Mouse (Mus musculus) liver, postnatal 0 days (tissue): Measurements from ENCODE around the gene Igf1. TPM values are rescaled to one million over a fixed set of nuclear protein-coding genes. Genes with fewer than 3 reads are reported as not detected.

Source experiments
- ATAC-seq: fragments of 200-750 bp; cut with Nextera tagmentation; 2 replicates; pipeline ENCODE4 v1.8.0; 2017; ENCODE audit warnings: mild to moderate bottlenecking, moderate library complexity
- DNase-seq: peaks from one replicate; pipeline ENCODE4 v3.0.0-alpha.2; 2016
- H3K27ac ChIP-seq: fragments of 300-500 bp; sonication (generic); 2 replicates; pipeline ENCODE4 v1.5.1; 2014; ENCODE audit warnings: antibody characterized with exemption, moderate library complexity, mild to moderate bottlenecking, low read depth
- H3K27me3 ChIP-seq: fragments of 300-500 bp; sonication (generic); 2 replicates; pipeline ENCODE4 v1.6.1; 2014; ENCODE audit warnings: low read length, control low read depth, mixed read lengths; ENCODE audit not compliant: insufficient read depth
- H3K36me3 ChIP-seq: fragments of 300-500 bp; sonication (generic); replicated peaks from 2 replicates; pipeline ENCODE4 v1.6.1; 2014; ENCODE audit warnings: mild to moderate bottlenecking, control low read depth, low read length, moderate library complexity, mixed read lengths; ENCODE audit not compliant: insufficient read depth
- H3K4me1 ChIP-seq: fragments of 300-500 bp; sonication (generic); 2 replicates; pipeline ENCODE4 v1.6.1; 2014; ENCODE audit warnings: antibody characterized with exemption, mild to moderate bottlenecking, control low read depth; ENCODE audit not compliant: insufficient read depth
- H3K4me2 ChIP-seq: fragments of 300-500 bp; sonication (generic); 2 replicates; pipeline ENCODE4 v1.6.1; 2014; ENCODE audit warnings: low read depth, mild to moderate bottlenecking, low read length, moderate library complexity, mixed read lengths
- H3K4me3 ChIP-seq: fragments of 300-500 bp; sonication (generic); 2 replicates; pipeline ENCODE4 v1.5.1; 2014; ENCODE audit warnings: low read depth, low read length
- H3K9ac ChIP-seq: fragments of 300-500 bp; sonication (generic); replicated peaks from 2 replicates; pipeline ENCODE4 v1.6.1; 2014; ENCODE audit warnings: mild to moderate bottlenecking, moderate library complexity
- H3K9me3 ChIP-seq: fragments of 300-500 bp; sonication (generic); 2 replicates; pipeline ENCODE4 v1.6.1; 2016; ENCODE audit warnings: mild to moderate bottlenecking, control low read depth, low read length, mixed read lengths
- CTCF ChIP-seq: sonication (generic); IDR thresholded peaks from 2 replicates; pipeline ENCODE4 v1.5.1; 2016; ENCODE audit warnings: antibody characterized with exemption, low read depth
- EP300 ChIP-seq: IDR thresholded peaks from 2 replicates; pipeline ENCODE4 v1.6.1; 2016; ENCODE audit warnings: antibody characterized with exemption, low read depth, mild to moderate bottlenecking
- WGBS: fragments of 180-500 bp; shearing (Covaris S2); extraction: QIAGEN DNeasy Blood & Tissue Kit; methylation state at CpG from one replicate; pipeline ENCODE4 v1.1.7; 2014; ENCODE audit not compliant: insufficient replicate concordance; 5-methylcytosine and 5-hydroxymethylcytosine counted together
- polyA plus RNA-seq: library from polyadenylated mRNA; unstranded; fragments of >200 nt; fragmentation: Nextera tagmentation; extraction: Ambion mirVana; gene quantifications from 2 replicates; pipeline ENCODE4 v1.2.1, GENCODE M21; 2015

The Igf1 gene
- polyA plus RNA-seq, 1 experiment from 2014 or later: 34.1 TPM

- Histone ChIP-seq H3K4me2 (no peak overlapping the region), H3K9me3 (no peaks in the 10 kb centered on the region), H3K4me1 (peaks cover 4% of the 10 kb centered on the region; the same call in 1 of the 2 replicates), H3K27me3 (no peaks in the 10 kb centered on the region), H3K27ac (peak overlapping the region; percentile 82), H3K9ac (no peak overlapping the region), H3K4me3 (no peak overlapping the region), H3K36me3 (no peaks in the 10 kb centered on the region)
- peak; percentile 69 for TF ChIP-seq EP300
- TF ChIP-seq CTCF: no peak
- ATAC-seq (peak; percentile 92), DNase-seq (no peak)
- 49% methylated on average over 3 of the region's 3 CpGs for WGBS
Measured at GRCm38 (mm10) chr10:87915782-87916181, 57.7 kb downstream of the Igf1 start.

DNA sequence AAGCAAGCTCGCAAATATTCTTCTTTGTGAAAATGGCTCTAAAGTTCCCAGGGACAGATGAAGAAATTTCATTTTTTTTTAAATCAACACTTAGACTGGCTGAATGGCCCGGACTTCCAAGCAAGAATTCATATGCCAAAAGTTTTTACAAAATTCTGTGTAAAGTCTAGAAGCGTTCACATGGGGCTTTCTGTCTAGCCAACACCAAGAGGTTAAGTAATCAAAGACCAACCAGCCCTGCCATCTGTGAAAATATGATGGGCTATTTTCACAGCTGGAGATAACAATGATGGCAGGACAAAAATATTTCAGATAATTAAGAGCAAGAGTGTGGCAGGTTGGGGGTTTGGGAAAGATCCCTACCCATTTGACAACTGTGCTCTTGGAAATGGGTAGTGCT lies 64.2 kb downstream of the Igf1 start:
- no peak overlapping the region for H3K27ac ChIP-seq
- H3K9ac ChIP-seq: no peak overlapping the region
- 80% methylated on average over 3 of the region's 3 CpGs for WGBS
- no peaks in the 10 kb centered on the region for H3K27me3 ChIP-seq
- no peak overlapping the region for H3K4me2 ChIP-seq
- no peaks in the 10 kb centered on the region for H3K36me3 ChIP-seq
- no peak for TF ChIP-seq CTCF
- TF ChIP-seq EP300: no peak
- H3K9me3 ChIP-seq: no peaks in the 10 kb centered on the region
- ATAC-seq (no peak), DNase-seq (no peak)
- H3K4me3 ChIP-seq: no peak overlapping the region
- H3K4me1 ChIP-seq: peaks cover 2% of the 10 kb centered on the region; the same call in 1 of the 2 replicates

- Histone ChIP-seq H3K9me3 (no peaks in the 10 kb centered on the region), H3K4me3 (no peak overlapping the region), H3K36me3 (no peaks in the 10 kb centered on the region), H3K27me3 (no peaks in the 10 kb centered on the region), H3K4me2 (no peak overlapping the region), H3K27ac (peak overlapping the region; percentile 79), H3K9ac (no peak overlapping the region), H3K4me1 (peaks cover 6% of the 10 kb centered on the region; the same call in 1 of the 2 replicates)
- ATAC-seq: 0 out of 2 replicates have a peak, but pooled peaks have one; percentile 7
- no peak for TF ChIP-seq EP300
- TF ChIP-seq CTCF: no peak
- WGBS: 63% methylated on average over 8 of the region's 8 CpGs
- DNase-seq: no peak
Measured at GRCm38 (mm10) chr10:87926564-87926963, 68.5 kb downstream of the Igf1 start.

GRCm38 (mm10) chr10:87927131-87927609 lies 69.1 kb downstream of the Igf1 start:
- peak; percentile 36 for DNase-seq
- Histone ChIP-seq H3K9me3 (no peaks in the 10 kb centered on the region), H3K36me3 (no peaks in the 10 kb centered on the region), H3K27ac (peak overlapping the region; percentile 79; the same call in 1 of the 2 replicates), H3K27me3 (no peaks in the 10 kb centered on the region), H3K4me3 (no peak overlapping the region), H3K4me1 (peaks cover 6% of the 10 kb centered on the region; the same call in 1 of the 2 replicates), H3K9ac (no peak overlapping the region), H3K4me2 (peak overlapping the region; percentile 32; the same call in 1 of the 2 replicates)
- peak; percentile 68 for ATAC-seq
- WGBS: 62% methylated on average over 6 of the region's 6 CpGs
- no peak for TF ChIP-seq CTCF
- TF ChIP-seq EP300: no peak

- ATAC-seq (no peak), DNase-seq (no peak)
- Histone ChIP-seq H3K36me3 (no peaks in the 10 kb centered on the region), H3K27ac (no peak overlapping the region), H3K4me2 (no peak overlapping the region), H3K4me3 (no peak overlapping the region), H3K9me3 (no peaks in the 10 kb centered on the region), H3K4me1 (no peaks in the 10 kb centered on the region), H3K27me3 (no peaks in the 10 kb centered on the region), H3K9ac (no peak overlapping the region)
- no peak for TF ChIP-seq EP300
- no peak for TF ChIP-seq CTCF
- WGBS: 76% methylated on average over 4 of the region's 4 CpGs
Measured at GRCm38 (mm10) chr10:87948192-87948591, 90.1 kb downstream of the Igf1 start.

DNA sequence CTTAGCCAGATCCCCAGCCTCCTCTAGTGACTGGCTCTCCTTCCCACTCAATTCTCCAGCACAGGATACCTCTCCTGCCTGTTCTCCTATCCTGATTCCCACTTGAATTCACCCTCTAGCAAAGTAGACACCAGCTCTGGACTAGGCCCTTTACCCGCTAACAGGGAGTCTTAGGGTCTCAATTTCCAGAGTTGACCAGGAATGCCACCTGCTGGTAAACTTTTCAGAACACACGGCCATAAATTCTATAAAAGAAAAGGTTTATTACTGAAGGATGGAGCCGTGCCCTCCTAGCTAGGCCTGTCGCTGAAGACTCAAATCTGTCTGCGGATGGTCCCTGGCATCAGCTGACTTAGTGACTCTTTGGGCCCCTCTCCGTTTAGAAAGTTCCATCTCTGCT lies 113.5 kb downstream of the Igf1 start:
- WGBS: 63% methylated on average over 6 of the region's 6 CpGs
- H3K9ac ChIP-seq: no peak overlapping the region
- no peak for DNase-seq
- ATAC-seq: no peak
- no peak overlapping the region for H3K27ac ChIP-seq
- H3K9me3 ChIP-seq: no peaks in the 10 kb centered on the region
- H3K27me3 ChIP-seq: no peaks in the 10 kb centered on the region
- no peaks in the 10 kb centered on the region for H3K36me3 ChIP-seq
- no peak overlapping the region for H3K4me2 ChIP-seq
- no peak overlapping the region for H3K4me3 ChIP-seq
- no peak for TF ChIP-seq EP300
- TF ChIP-seq CTCF: peak; percentile 52
- H3K4me1 ChIP-seq: no peaks in the 10 kb centered on the region
